Mouse (Mus musculus): ENCODE results near the gene Bdnf.

DNA sequence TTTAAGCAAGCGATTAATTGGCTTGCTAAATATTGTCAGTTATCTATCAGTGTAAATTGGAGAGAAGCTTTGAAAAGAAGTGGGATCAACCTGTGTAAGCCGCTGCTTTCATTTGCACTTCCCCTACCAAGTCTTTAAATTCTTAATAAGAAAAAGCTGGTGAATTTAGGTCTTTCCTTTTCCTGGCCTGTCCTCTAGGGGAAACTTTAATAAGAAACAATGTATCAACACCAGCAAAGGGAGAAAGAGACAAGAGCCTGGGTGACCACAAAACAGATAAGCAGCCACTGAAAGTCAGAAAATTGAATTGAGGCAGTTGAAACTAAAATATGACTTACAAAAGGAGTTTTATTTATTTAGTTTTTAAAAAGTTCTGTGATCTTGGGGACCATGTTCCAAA lies 4.9 kb downstream of the Bdnf start:
- TF ChIP-seq CTCF (conservative IDR thresholded peaks at IDR 0.05 in 1 of 2, IDR thresholded peaks at IDR 0.05 in 1 of 2; ENCODE audit: low read depth in 2 of 2, low read length in 2 of 2) (no peak), ZNF384 (IDR thresholded peaks at IDR 0.05; ENCODE audit: low read depth, low read length) (no peak), UBTF (IDR thresholded peaks at IDR 0.05; ENCODE audit: low read depth, low read length) (no peak), CHD2 (IDR thresholded peaks at IDR 0.05; ENCODE audit: low read length) (no peak), RCOR1 (conservative IDR thresholded peaks at IDR 0.05; ENCODE audit: low read depth, low read length) (no peak), POLR2A (IDR thresholded peaks at IDR 0.05; ENCODE audit: low read depth, low read length) (no peak), EP300 (IDR thresholded peaks at IDR 0.05; ENCODE audit: low read length) (no peak)
